Mouse (Mus musculus): Measurements from ENCODE around the gene Shisa4. TPM values are rescaled to one million over a fixed set of nuclear protein-coding genes. Genes with fewer than 3 reads are reported as not detected.

The Shisa4 gene
- polyA plus RNA-seq, 1 experiment from 2014 or later = 69.8 TPM

Other genes with a start within 250 kb of the Shisa4 start
- gene Ptpn7, start 242.5 kb downstream of the Shisa4 start, polyA plus RNA-seq (2016; fragmentation: Nextera tagmentation; extraction: Ambion mirVana) = 1.2 TPM in 2 replicates
- gene Arl8a, start 228.4 kb downstream of the Shisa4 start, polyA plus RNA-seq (2016; fragmentation: Nextera tagmentation; extraction: Ambion mirVana) = 171 and 183 TPM in 2 replicates
- 0.10 and 0.12 TPM in 2 replicates for gene Gpr37l1, start 207.6 kb downstream of the Shisa4 start, polyA plus RNA-seq (2016; fragmentation: Nextera tagmentation; extraction: Ambion mirVana)
- gene Elf3, start 116.7 kb downstream of the Shisa4 start, polyA plus RNA-seq (2016; fragmentation: Nextera tagmentation; extraction: Ambion mirVana) = 1.3 and 1.6 TPM in 2 replicates
- 95.6 and 101 TPM in 2 replicates for gene Rnpep, start 91.2 kb downstream of the Shisa4 start, polyA plus RNA-seq (2016; fragmentation: Nextera tagmentation; extraction: Ambion mirVana)
- gene Timm17a, start 61.5 kb downstream of the Shisa4 start, polyA plus RNA-seq (2016; fragmentation: Nextera tagmentation; extraction: Ambion mirVana) = 141 and 147 TPM in 2 replicates
- 0.44 and 0.94 TPM in 2 replicates for gene Lmod1, start 50.4 kb downstream of the Shisa4 start, polyA plus RNA-seq (2016; fragmentation: Nextera tagmentation; extraction: Ambion mirVana)
- gene Ipo9, start 55.3 kb upstream of the Shisa4 start, polyA plus RNA-seq (2016; fragmentation: Nextera tagmentation; extraction: Ambion mirVana) = 164 and 183 TPM in 2 replicates
- gene Nav1, start 232.1 kb upstream of the Shisa4 start, polyA plus RNA-seq (2016; fragmentation: Nextera tagmentation; extraction: Ambion mirVana) = 35.9 and 41.0 TPM in 2 replicates

Data from hindbrain, embryonic 12.5 days (tissue).